Mouse (Mus musculus): ENCODE measurements at regions not wholly inside any gene's neighbourhood (a gene's known extent, or its start where the extent isn't known, plus 50 kb on each side); places are given as distances from the start of the nearest gene placed in this dataset.

- TF ChIP-seq CTCF (IDR thresholded peaks at IDR 0.05; ENCODE audit: low read depth) (no peak), EP300 (IDR thresholded peaks at IDR 0.05; ENCODE audit: low read depth) (no peak)
Observed at GRCm38 (mm10) chr3:82271965-82272364, 85.9 kb upstream of the Map9 start.
